Mouse (Mus musculus): ENCODE measurements at regions not wholly inside any gene's neighbourhood (a gene's known extent, or its start where the extent isn't known, plus 50 kb on each side); places are given as distances from the start of the nearest gene placed in this dataset.

DNA sequence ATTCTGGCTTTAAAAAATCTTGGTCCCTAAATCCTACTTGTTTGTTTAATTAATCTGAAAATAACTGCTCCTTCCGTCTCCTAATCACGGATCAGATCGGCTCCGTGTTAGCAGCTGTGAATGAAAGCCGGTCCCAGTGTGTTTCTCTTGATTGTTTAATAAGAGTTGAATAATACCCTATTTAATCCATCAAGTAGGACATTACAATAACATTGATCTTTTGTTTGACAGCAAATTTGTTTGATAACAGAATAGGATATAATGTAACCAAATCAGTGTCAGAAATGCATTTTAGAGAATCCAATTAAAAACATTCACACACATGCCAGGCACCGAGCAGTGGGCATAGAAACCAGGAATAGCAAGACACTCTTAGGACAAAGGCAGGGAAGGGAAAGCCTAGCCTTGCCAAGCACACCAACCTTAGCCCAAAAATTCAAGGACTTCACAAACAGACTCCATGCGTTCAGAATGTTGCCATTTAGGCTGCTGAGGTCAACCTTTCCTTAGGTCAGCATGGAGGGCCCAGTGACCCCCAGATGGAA lies 332.5 kb upstream of the Meis1 start:
- TF ChIP-seq CTCF (conservative IDR thresholded peaks at IDR 0.05; ENCODE audit: low read length) = no peak
- no peak for TF ChIP-seq POU5F1 (IDR thresholded peaks at IDR 0.05; ENCODE audit: borderline replicate concordance, low read length)

Data from E14TG2a.4 (cell line).